Mouse (Mus musculus) heart, adult 9 months (tissue): Measurements from ENCODE around the gene Bbip1.
"Not testable (repeated sequence)": the region's sequence is repeated elsewhere in the genome, so short reads cannot be mapped to it uniquely, and the experiment has no call there.

Source experiments
- DNase-seq, 2 experiments: peaks; one replicate each; pipeline ENCODE4 v3.0.0; 2022; ENCODE audit warnings: low spot score in 2 of 2

Gene Bbip1

DNA sequence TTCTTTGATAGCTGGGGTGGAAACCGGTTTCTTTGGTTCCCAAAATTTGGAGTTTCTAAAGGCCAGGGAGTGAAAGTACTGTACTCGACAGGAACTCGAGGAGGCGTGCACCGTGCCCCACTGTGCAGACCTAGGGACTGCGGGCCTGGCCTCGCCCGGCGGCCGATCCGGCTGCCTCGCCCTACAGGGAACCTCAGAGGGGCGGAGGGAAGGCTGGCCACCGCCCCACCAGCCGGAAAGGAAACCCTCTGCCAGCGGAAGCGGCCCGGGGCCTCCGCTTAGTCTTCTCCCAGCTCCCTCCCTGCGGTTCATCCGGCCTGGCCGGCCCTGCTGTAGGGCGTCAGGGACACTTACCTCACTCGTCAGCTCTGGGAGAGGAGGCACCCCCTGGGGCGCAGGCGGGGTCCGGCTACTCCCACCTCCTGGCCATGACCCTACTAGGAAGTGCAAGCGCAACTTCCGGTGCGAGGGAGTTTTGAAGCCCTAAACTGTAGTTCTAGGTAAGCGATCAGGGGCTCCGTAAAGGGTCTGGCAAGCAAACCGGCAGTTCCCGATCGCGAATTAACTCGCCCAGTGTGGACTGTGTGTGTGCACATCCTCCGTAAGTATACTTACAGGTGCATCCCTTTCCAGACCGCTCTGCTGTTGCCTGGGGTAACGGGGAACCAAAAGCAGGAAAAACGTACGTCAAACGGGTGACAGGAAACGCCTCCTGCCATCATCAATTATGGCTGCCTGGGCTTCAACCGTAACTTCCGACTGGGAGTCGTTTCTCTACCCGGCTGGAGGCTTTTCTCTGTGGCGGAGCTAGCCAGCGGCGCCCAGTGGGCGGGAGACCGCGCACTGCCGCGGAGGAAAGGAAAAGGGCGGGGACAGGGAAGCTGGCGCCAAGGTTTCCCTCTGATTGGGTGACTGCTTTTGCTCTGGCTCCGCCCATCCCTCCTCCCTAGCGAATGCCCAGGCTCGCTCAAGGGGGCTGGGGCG is at the start of gene Bbip1, which contains the start of gene Shoc2:
Gene Bbip1, minus strand, starts transcription at position 826 of the 984 bp plus-strand sequence.
Gene Shoc2, plus strand, starts transcription at position 505 of the 984 bp plus-strand sequence.
- DNase-seq, result peak; percentile 99

DNA sequence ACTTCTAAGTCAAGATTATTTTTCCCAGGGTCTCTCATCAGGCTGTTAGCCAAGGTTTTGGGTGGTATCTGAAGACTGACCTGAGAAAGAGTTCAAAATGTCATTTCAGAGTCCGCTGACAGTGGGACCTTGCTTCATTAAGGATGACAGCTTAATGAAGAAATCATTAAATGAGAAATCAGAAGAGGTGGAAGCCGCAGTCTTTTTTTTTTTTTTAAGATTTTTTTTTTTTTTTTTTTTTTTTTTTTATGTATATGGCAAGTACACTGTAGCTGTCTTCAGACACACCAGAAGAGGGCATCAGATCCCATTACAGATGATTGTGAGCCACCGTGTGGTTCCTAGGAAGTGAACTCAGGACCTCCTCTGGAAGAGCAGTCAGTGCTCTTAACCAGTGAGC is 49.4 kb upstream of the Bbip1 start:
- DNase-seq, result no peak

GRCm38 (mm10) chr19:53990538-53990937 is 46.1 kb upstream of the Bbip1 start:
- DNase-seq, result no peak

DNA sequence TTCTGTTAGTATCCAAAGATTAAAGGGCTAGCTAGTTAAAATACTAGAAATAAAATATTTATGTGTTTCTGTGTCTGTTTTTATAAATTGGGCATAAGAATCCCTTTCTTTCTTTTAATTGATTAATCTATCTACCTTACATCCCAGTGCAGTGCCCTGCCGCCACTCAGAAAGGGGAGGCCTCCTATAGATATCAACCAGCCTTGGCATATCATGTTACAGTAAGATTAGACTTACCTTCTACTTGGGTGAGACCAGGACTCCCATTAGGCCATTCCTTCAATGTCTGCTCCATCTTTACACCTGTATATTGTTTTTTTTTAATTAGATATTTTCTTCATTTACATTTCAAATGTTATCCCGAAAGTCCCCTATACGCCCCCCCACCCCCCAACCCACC is 40.2 kb upstream of the Bbip1 start:
- DNase-seq, result no peak

DNA sequence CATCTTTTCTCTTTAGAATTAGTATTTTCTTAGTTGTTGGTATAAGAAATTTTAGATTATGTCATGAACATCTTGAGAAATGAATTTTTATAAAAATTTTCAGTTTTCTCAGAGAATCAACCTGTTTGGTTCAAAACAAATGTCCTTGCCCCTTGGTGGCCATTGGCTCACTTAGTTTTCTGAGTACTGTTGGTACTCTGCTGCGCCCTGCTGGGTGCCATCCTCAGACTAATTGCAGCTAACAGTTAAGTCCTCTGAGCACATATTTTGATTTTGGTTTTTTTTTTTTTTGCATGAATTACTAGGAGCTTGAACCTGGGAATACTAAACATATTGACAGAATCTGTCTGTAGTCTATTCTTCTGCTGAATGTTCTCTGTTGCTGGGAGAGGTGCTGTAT is 38.9 kb upstream of the Bbip1 start:
- DNase-seq, result no peak

DNA sequence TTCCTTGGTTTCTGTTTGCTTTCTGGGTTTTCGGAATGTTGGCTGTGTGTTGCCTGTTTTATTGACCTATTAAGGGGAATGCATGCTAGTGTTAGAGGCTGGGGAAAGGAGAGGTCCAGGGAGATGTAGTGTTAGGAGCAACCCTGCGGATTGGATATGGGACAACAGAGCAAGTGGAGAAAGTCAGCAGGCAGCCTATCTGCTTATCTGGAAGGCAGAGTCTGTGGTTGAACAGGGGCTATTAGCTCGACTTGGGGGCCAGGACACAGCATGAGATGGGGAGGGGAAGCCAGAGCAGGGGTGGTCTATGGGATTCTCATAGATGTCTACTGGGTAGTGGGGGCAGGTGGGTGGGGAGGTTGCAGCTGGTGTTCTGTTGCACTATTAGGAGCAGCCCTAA is 37.6 kb upstream of the Bbip1 start:
- no peak for DNase-seq

GRCm38 (mm10) chr19:53973656-53974055 is 29.2 kb upstream of the Bbip1 start:
- DNase-seq, result no peak

GRCm38 (mm10) chr19:53971938-53972337 is 27.5 kb upstream of the Bbip1 start:
- no peak for DNase-seq

GRCm38 (mm10) chr19:53969226-53969625 is 24.8 kb upstream of the Bbip1 start:
- DNase-seq, result no peak

GRCm38 (mm10) chr19:53964910-53965633 is 20.6 kb upstream of the Bbip1 start:
- DNase-seq, result no peak

DNA sequence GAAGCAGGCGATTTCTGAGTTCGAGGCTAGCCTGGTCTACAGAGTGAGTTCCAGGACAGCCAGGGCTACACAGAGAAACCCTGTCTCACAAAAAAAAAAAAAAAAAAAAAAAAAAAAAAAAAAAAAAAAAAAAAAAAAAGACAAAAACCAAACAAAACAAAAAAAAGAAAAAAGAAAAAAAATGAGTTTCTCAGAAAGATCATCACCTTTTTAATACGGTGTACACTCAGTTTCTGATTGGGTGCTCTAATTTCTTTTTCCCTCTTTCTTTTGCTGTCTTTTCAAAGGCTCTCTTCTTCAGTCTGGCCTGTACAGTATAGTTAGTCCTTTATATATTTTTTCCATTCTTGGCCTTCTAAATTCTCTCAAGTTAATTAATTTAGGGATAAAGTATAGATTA is 19.9 kb upstream of the Bbip1 start:
- not testable (repeated sequence) for DNase-seq

DNA sequence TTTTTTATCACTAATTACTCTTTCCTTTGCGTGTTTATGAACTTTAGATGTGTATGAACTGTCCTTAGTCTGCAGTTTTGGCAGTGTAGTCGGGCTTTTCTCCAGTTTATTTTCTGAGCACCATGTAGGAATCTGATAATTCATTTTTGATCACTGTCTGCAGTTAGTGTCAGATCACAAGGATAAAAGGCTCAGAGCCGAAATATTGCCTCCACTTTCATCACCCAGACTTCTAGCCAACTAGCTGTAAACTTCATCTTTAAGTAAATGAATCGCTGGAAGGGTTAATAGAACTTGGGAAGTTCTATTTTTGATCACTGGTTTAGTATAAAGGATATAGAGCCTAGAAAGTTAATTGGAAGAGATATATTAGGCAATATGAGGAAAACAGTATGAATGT is 18.1 kb upstream of the Bbip1 start:
- no peak for DNase-seq

DNA sequence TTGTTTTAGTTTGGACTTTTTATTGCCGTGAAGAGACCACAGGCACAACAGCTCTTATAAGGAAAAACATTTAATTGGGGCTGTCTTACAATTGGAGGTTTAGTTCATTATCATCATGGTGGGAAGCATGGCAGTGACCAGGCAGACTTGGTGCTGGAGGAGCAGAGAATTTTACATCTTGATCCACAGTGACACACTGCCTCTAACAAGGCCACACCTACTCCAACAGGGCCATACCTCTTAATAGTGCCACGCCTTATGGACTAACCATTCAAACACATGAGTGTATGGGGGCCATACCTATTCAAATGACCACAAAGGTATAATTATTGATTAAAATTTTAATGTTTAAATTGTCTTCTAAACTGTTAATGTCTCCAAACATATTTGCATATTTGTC is 13.1 kb upstream of the Bbip1 start:
- DNase-seq, result no peak

DNA sequence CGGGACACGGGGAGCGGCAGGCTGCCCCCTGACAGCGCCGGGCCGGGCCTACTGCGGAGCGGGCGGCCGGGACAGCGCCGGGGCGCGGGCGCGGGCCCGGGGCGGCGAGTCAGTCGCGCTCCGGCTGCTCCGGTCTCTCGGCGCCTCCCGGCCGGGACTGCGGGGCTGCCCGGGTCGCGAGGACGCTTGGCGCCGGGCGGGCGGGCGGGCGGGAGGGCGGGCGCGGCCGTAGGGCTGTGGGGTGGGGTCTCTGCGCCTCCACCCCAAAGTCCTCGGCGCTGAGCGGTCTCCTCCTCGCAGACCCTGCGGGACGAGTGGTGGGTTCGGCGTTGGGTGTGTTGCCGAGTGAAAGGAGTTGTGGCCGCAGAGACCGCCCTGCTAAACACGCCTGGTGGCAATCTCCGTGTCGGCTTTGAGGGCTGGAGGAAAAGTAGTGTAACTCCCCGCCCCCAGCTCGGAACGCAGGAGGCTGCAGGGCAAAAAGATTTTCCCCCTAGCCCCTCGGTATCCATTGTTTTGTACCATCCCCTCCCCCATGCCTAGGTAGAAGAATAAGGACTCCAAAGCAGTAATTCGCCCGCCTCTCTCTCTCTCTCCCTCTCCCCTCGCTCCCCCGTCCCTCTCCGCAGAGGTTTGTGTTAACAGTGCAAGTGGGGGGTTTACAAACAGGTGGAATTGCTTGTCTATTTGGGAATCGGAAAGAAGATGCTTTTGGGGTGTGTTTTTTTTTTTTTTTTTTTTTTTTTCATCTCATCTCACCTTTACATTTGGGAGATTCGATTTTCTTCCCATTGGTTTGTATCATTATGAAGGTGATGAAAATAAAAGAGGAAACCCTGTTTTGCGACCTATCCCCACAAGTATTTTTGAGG is 980 bp upstream of the Bbip1 start:
- DNase-seq, result peak; percentile 29 to 42

DNA sequence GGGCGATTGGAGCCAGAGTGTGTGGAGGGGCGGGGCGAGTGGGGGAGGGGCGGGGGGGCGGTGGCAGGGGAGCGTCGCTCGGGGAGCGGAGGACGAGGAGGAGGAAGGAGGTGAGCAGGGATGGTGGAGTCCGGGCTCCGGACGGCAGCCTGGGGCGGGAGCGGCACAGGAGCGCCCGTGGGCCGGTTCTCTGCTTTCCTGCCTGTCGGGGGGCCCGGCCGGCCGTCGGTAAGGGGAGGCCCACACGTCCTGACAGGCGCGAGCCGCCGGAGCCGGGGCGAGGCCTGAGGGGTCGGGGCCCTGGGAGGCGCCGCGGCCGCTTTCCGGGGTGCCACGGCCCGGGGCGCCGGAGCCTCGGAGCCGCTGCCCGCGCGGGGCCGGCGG is 351 bp upstream of the Bbip1 start:
- no peak for DNase-seq

DNA sequence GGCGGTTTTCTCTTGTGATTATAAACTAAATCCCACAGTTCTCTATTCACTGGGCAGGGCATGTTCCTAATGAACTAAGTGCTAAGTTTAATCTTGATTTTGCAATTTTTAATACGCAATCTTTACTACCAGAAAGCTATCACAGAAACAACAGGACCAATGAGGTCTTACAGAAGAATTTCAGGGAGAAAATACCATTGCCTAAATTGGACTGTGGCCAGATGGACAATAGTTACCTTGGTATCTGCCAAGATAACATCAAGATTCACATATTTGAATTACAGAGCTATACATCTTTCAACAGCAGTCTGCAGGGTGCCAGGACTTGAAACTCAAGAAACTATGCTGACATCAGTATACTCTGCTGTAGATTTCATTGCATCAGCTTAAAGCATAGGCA is 2.1 kb downstream of the Bbip1 start:
- DNase-seq, result no peak

- no peak for DNase-seq
Measured at GRCm38 (mm10) chr19:53941139-53941538, 3.3 kb downstream of the Bbip1 start.

DNA sequence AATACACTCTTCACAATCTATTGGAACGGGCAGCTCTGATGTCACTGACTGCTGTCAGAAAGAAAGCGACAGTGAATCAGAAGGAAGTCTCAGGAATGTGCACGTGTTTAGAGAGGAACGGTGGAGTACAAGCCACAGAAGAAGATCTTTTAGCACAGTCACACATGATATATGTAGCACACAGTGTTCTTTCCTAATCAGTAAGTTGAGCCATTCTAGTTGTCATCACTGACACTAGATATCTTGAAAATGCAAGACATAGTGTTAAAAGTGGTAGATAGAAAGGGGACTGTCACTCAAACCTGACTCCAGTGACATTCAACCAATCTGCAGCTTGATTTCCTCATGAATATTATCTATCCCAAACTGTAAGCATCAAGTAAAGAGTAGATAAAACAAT is 5.0 kb downstream of the Bbip1 start:
- DNase-seq, result no peak

GRCm38 (mm10) chr19:53934046-53934445 is 10.4 kb downstream of the Bbip1 start:
- no peak for DNase-seq

- DNase-seq, result no peak
Measured at GRCm38 (mm10) chr19:53933050-53933449, 11.4 kb downstream of the Bbip1 start.

GRCm38 (mm10) chr19:53929218-53929617 is 15.2 kb downstream of the Bbip1 start:
- no peak for DNase-seq

DNA sequence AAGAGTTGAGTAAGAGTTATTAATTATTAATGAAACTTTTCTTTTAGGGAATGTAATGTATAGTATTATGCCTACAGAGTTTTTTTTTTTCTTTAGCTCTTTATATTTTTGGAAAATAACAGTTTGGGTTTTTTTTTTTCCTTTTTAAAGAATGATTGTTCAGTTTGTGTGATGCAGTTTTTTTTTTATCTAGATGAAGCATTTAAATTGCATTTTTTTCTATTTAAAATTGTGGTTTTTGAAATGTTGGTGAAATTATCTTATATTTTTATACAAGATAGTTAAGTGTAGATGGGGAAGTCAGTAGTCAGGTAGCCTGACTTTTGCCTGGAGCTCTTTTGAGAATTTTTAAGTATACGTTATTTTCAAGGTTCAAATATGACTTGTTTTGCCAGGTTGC is 17.7 kb downstream of the Bbip1 start:
- DNase-seq, result no peak
